Mouse (Mus musculus) spleen, adult 2 months (tissue): ENCODE results near the gene Dgcr6.

ENCODE experiments used
- CTCF ChIP-seq: fragments of 200-500 bp; IDR thresholded peaks from 2 replicates; pipeline ENCODE4 v1.5.1; 2011; ENCODE audit warnings: mild to moderate bottlenecking, inconsistent platforms; ENCODE audit not compliant: insufficient read depth, insufficient read length, insufficient replicate concordance; ENCODE audit errors: extremely low read depth
- POLR2A ChIP-seq: fragments of 200-500 bp; IDR thresholded peaks from 2 replicates; pipeline ENCODE4 v1.6.1; 2011; ENCODE audit warnings: low read depth, low read length, inconsistent platforms

DNA sequence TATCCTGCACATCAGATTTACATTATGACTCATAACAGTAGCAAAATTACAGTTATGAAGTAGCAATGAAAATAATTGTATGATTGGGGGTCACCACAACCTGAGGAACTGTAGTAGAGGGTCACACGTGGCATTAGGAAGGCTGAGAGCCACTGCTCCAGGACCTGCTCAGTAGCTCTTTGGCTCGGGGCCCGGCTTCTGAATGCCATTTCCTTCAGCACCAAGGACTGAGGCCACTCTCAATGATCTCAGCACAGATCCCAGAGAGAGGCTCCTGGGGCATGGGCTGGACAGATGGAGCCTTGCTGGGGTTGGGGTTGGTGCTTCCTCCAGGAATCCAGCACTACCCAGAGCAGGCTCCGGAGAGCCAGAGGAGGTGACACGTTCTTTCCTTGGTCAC is 34.4 kb downstream of the Dgcr6 start:
- TF ChIP-seq CTCF (no peak), POLR2A (no peak)
